Mouse (Mus musculus) kidney, adult 8-10 months (tissue): ENCODE data around the gene Oser1.
A peak's percentile ranks its signal among the peaks of the same experiment; 100 is the strongest.
"Not testable (repeated sequence)": the region's sequence is repeated elsewhere in the genome, so short reads cannot be mapped to it uniquely, and the experiment has no call there.

Experiments used
- DNase-seq, 2 experiments: peaks; one replicate each; pipeline ENCODE4 v3.0.0; 2022

The Oser1 gene

DNA sequence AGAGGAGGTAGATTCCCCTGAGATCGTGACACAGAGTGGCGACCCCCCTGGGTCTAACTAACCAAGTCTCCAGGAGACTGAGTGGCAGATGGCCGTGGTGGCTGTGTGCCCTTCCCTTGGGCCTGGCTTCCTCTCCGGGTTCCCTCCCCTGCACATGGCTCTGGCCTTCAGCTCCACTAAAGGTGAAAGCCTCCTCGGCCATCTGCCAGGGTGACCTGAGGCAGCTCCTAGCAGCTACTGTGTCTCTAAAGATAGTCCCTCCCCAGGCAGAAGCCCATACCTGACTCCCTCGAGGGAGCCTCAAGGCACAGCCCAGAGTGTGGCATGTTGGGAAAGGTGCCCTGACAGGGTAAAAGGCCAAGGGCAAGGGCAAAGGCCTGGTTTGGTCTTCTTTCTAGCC, 19.0 kb upstream of the Oser1 start:
- DNase-seq = no peak

DNA sequence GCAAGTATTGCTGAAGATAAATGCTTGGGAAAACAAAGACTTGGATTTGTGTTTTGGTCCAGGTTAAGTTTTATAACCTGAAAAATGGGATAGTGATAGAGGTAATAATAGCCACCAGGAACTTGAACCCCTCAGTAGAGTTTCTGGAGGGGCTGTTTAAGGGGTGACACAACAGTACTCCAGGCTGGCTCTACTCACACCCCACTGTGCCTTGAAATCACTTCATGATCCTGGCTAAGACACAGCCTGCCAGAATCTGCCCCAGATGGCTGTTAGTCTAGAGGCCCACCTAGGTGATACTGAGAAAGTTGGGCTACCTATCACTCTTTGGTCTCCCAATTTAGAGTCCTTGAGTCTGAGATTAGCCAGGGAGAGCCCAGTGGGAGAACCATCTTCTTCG, 15.0 kb upstream of the Oser1 start:
- DNase-seq = no peak

DNA sequence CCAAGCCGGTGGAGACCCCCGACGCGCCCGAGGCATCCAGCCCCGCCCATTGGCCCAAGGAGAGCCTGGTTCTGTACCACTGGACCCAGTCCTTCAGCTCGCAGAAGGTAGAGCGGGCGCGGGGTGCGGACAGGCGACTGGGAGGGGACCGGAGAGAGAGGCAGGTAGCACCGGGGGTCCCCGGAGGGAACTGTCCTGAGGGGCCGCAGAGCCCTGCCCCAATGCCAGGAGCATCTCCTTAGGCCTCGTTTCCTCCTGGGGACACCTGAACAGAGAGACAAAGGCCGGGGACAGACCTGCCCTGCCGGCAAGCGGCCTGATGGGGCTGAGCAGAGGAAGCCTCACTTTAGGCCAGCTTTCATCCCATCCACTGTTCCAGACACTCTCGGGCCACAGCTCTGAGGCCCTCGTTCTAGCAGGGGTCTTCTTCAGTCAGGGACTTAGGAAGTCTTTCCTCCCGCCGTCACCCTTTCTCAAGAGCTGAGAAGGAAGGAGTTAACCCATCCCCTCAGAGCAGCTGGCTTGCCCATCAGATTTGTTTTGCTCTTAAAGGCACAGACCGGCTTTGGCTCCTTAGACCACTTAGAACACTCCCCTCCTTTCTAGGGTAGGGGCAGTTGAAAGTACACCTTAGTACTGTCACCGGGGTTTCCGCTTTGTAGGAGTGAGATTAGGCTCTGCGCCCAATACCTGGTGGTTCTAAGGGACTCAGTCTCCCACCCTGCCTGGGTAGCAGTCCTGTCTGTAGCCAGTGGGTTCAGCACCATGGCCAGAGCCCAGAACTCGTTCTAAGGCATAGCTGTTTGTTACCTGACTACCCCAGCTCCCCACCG, 14.3 kb upstream of the Oser1 start:
- DNase-seq = peak in 1 of 2 experiments; percentile 23

- no peak for DNase-seq
These were observed 13.7 kb upstream of the Oser1 start, which contains the start of gene Gdap1l1 for GRCm38 (mm10) chr2:163438246-163438618. TSS of gene Gdap1l1 (plus strand) at chr2:163438476.

GRCm38 (mm10) chr2:163437800-163438199, 13.3 kb upstream of the Oser1 start:
- DNase-seq = no peak

GRCm38 (mm10) chr2:163433971-163434370, 9.5 kb upstream of the Oser1 start:
- no peak for DNase-seq

GRCm38 (mm10) chr2:163431289-163431688, 6.8 kb upstream of the Oser1 start:
- no peak for DNase-seq

DNA sequence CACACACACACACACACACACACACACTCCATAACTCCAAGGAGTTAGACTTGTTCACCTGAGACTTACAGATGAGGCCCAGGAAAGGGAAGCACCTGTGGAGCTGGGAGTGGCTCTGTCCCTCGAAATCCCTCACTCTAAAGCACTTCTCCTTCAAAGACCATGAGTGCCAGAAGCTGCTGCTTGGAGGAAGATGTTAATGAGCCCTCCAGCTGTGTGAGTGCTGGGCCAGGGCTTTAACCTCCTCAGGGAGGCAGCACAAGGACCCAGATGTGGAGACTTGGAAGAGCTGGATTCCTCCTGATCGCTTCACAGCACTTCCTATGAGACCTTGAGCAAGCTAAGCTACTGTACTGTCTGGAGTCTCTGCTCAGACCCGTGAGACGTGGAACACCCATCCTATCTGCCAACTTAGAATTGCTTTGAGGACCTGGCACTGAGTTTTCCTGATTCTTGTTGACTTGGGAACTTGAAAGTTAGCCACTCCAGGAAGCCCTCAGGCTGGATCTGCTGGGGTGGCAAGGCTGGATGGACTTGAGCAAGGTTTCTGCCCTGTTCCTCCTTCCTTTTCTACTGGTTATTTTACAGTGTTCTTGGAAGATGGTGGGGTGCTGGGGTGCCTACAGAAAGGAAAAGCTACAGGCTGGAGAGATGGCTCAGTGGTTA, 4.0 kb upstream of the Oser1 start:
- no peak for DNase-seq

DNA sequence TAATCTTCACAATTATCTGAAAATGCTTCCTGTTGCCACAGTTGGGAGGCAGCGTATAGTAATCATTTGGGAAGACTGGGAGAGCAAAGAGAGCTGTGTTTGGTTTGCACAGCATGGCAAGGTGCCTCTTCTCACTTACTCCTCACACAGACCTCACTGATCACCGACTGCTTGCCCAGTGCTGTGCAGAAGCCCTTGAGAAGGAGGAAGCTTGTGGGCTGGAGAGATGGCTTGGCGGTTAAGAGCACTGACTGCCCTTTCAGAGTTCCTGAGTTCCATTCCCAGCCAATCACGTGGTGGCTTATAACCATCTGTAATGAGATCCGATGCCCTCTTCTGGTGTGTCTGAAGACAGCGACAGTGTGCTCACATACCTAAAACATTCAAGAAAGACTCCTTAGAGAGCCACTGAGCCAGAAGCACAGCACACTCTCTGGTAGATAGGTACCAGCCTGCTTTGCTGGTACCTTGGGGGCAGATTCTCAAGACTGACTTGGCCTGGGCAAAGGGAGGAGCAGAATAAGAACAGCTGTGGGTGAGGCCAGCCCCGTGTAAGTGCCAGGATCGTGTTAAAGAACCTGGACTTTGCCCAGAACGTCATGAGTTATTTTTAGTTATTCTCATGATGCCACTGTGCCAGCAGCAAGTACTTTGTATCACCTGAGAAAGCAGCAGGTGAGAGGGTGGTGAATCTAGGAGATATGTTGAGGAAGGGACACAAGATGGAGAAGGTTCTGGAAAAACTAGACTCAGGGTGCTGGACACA, 1.4 kb downstream of the Oser1 start:
- DNase-seq = peak; percentile 64 to 70

GRCm38 (mm10) chr2:163420366-163420886, 4.1 kb downstream of the Oser1 start:
- DNase-seq = no peak

GRCm38 (mm10) chr2:163419346-163420045, 5.0 kb downstream of the Oser1 start:
- DNase-seq = peak; percentile 99

DNA sequence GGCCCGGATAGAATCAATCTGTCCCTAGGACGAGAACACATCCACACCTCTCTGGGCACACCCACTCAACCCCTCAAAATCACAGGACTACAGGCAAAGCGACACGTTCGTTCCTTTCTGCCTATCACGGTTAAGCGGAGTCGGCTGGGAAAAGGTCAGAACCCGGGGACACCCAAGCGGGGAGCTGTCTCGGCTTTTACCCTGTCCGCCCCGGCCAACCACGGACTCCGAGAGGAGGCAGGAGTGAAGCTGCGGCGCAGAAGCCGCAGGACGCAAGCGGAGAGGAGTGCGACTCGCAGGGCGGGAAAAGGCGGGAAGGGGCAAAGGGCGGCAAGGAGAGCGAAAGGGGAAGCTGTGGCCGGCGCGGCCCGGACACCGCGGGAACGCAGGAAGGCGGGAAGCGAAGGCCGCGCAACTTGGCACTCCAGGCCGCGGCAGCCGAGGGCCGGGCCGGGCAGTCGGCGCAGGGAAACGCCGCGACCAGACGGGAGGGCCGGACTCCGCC, 5.6 kb downstream of the Oser1 start:
- DNase-seq = peak; percentile 49 to 50

DNA sequence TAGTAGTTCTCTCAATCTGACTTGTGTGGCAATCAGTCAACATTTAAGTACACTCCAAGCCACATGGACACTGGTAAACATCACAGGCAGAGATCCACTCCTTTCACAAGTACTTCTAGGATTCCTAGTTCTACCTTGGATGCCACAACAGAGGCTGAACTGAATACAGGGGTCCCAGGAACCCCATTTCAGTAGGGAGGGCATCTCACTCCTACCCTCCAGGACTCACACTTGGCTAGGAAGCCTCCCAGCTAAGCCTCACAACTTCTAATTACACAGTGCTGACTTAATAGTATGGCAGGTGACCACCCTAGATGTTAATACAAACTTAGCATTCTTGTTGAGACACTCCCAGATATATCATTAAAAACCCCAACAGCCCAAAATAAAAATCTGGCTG, 6.7 kb downstream of the Oser1 start:
- no peak for DNase-seq

DNA sequence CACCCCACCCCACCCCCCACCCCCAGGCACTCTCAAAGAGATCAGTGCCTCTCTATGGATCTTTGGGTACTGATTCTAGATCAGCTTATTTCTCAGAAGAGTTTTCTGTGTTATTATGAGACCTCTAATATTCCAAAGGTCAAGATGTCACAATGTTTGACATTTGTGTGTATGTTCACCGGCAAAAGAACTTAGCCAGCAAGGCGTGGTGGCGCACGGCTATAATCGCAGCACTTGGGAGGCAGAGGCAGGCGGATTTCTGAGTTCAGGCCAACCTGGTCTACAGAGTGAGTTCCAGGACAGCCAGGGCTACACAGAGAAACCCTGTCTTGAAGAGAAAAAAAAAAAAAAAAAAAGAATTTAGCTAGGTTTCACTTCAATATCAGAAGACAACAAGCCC, 7.5 kb downstream of the Oser1 start:
- no peak for DNase-seq

DNA sequence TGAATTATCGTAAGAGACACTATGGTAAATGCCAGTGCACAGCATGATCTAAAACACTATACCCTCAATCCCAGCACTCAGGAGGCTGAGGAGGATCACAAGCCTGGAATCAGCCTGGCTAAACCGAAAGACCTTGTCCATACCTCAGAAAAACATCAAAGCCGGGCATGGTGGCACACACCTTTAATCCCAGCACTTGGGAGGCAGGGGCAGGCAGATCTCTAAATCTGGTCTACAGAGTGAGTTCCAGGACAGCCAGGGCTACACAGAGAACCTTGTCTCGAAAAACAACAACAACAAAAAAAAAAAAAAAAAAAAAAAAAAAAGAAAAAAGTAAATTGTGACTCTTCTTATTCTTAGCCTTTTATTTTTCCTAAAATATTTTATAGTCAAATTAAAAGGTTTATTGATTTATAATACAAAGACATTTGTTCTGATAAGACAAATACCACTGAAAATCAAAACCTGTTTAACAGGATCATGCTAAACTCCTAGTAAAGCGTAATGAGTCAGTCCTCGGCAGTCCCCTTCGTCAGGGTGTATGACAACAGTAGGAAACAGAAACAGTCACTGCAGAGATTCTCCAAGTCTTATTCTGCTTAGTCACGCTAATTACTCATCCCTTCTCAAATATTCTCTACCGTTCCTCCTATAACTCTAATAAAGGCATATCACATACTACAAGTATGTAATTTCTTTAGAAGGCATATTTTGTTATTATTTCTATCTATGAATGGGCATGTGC, 11.5 kb downstream of the Oser1 start:
- no peak for DNase-seq

- no peak for DNase-seq
These were observed 12.1 kb downstream of the Oser1 start for GRCm38 (mm10) chr2:163412419-163412818.

GRCm38 (mm10) chr2:163411840-163412239, 12.7 kb downstream of the Oser1 start:
- DNase-seq = no peak

- DNase-seq = not testable (repeated sequence)
These were observed 13.2 kb downstream of the Oser1 start for GRCm38 (mm10) chr2:163411344-163411743.

DNA sequence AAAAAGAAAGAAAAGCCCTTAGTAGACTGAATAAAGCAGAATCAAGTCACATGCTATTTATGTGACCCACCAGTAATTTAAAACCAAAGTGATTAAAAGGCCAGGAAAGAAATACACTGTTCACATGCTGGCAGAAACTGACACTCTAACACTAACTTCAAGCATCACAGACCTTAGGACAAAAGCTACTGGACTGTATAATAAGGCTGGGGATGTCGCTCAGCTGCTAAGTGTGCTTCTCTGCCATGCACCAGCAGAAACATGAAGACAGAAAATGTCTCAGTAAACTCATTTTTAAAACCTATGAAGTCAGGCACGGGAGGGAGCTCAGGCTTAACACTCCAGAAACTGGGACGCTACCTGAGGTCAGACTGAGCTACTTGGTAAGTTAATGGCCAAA, 14.3 kb downstream of the Oser1 start:
- no peak for DNase-seq

DNA sequence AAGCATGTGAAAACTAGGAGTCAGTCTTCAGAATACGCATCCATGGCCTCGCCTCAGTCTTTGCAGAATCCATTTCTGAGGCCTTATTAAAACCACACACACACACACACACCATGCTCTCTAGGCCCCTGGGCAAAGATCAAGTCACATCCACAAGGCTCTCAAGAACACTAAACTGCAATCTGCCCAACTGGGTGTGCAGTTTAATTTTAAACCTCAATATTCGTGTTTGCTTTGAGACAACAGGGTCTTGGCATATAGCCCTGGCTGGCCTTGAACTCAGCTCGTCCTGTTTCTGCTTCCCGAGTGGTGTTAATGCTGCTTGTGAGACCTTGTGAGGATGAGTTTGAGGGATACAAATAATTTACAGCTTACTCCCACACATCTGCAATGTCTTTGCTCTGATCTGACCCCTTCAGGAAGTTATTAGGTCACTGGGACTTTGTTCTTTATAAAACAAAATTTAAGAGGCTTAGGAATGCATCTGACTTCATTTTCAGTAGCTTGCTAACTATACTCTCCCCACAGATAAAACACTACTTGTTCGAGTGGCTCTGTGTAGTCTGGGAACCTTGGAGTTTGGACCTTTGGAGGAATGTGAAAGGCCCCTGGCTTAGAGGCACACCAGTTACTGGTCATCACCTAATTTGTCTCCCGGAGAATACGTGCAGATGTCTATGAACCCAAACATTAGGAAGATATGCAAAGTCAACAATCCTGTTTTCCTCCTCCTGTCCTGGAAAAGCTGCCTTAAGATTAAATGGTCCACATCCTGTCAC, 20.3 kb downstream of the Oser1 start:
- peak in 1 of 2 experiments; percentile 21 for DNase-seq

DNA sequence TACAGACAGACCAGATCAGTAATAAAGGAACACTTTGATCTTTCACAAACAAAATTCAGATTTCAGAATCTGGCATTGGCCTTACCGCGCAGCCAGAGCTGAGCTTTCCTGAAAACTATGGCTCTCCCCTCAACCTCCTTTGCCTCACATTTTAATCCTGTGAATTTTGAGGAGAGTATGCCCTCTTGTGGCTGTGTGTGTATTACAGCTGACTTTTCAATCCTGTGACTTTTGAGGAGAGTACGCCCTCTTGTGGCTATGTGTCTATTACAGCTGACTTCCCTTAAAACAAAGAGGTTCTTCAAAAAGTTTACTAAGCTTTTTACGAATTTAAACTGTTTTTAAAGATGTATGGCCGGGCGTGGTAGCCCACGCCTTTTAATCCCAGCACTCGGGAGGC, 23.3 kb downstream of the Oser1 start:
- DNase-seq = peak; percentile 68 to 85
